Comparison of ENCODE assay signal across 9 mouse cellular contexts in the genomic region with DNA sequence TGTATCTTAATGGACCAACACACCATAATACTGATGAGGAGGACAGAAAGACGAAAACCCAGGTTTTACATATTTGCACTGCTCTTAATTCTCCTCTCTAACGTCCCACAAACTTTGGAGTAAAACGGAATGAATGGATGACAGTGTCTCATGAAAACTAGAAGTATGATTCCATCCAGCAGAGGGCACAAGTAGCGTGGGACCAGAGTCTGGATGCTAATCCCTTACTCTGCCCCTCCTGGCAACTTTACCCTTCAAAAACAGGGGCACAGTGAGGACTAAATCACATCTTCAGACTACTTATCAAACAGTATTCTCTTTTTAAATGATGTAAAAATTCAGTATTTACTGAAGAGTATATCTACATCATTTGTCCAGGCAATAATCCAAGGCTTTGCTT. TPM values are rescaled to one million over a fixed set of nuclear protein-coding genes. Genes with fewer than 3 reads are reported as not detected.
DNase-seq lines count a peak whose midpoint lies in the region; ATAC-seq and TF ChIP-seq lines count a peak whose summit lies in the region.
"Had no signal": no experiment of that assay in that cellular context is flagged by ENCODE, and none has a peak within 500 bp of the region (broad histone marks: within the 10 kb centered on the region; RNA-seq: fewer than 3 reads in every experiment).

No protein-coding gene starts in this region.

- peaks cover 29% of the 10 kb centered on the region for H3K4me1 ChIP-seq in liver, adult 2 months (ENCODE audit: control insufficient read depth, insufficient read depth, low read length)
- H3K4me1 ChIP-seq in liver, embryonic 12.5 days: peaks cover 53% of the 10 kb centered on the region
- peaks cover 13% of the 10 kb centered on the region for H3K4me1 ChIP-seq in lung, postnatal 0 days (ENCODE audit: insufficient read depth, low read depth, low read length)

- H3K4me2 ChIP-seq in liver, embryonic 12.5 days: no peak overlapping the region
- H3K4me2 ChIP-seq in lung, postnatal 0 days (replicated peaks; ENCODE audit: low read depth, low read length): no peak overlapping the region

- ATAC-seq in liver, embryonic 12.5 days: no peak
- no peak for ATAC-seq in lung, postnatal 0 days

- peak; percentile 43 for DNase-seq in liver, adult 2 months (ENCODE audit: extremely low read depth, low read depth, low spot score)
- DNase-seq in Muller cell, postnatal 12 days (ENCODE audit: inconsistent ontology term): peak; percentile 60
- DNase-seq in c-Kit-positive CD71-positive TER-119-negative erythroid progenitor cells, embryonic 14.5 days (ENCODE audit: low read depth): peak; percentile 50
- peak; percentile 43 for DNase-seq in heart, postnatal 4 days
- peak; percentile 68 for DNase-seq in lung, postnatal 0 days (ENCODE audit: low spot score)
- peak; percentile 59 for DNase-seq in thymus, postnatal 4 days

- TF ChIP-seq POLR2A in liver, adult 2 months (IDR thresholded peaks at IDR 0.05; ENCODE audit: extremely low read depth, insufficient read depth, low read length): no peak

- H3K79me2 ChIP-seq in liver, adult 2 months (ENCODE audit: control insufficient read depth, insufficient read depth, low read length): peaks cover 19% of the 10 kb centered on the region; the same call in 1 of the 2 replicates

- H3K9ac ChIP-seq in liver, adult 2 months (ENCODE audit: low read depth, low read length): no peak overlapping the region
- H3K9ac ChIP-seq in liver, embryonic 12.5 days: no peak overlapping the region
- no peak overlapping the region for H3K9ac ChIP-seq in lung, postnatal 0 days (replicated peaks; ENCODE audit: low read depth)

- H3K9me3 ChIP-seq in liver, embryonic 12.5 days (replicated peaks): no peaks in the 10 kb centered on the region
- no peaks in the 10 kb centered on the region for H3K9me3 ChIP-seq in lung, postnatal 0 days (ENCODE audit: low read length)

- 18% methylated on average over 4 of the region's 4 CpGs for WGBS in liver, adult 2 months
- WGBS in liver, embryonic 12.5 days (ENCODE audit: insufficient replicate concordance): 26% methylated on average over 4 of the region's 4 CpGs
- 16% methylated on average over 4 of the region's 4 CpGs for WGBS in lung, postnatal 0 days

- no peak overlapping the region for H3K27ac ChIP-seq in liver, adult 2 months (replicated peaks; ENCODE audit: insufficient read depth, low read depth, low read length)
- no peak overlapping the region for H3K27ac ChIP-seq in liver, embryonic 12.5 days
- no peak overlapping the region for H3K27ac ChIP-seq in lung, postnatal 0 days (ENCODE audit: low read length)

- no peaks in the 10 kb centered on the region for H3K36me3 ChIP-seq in liver, adult 2 months (ENCODE audit: control insufficient read depth, insufficient read depth, low read length)
- 0 out of 2 replicates have a peak, but pooled peaks cover 3% of the 10 kb centered on the region for H3K36me3 ChIP-seq in liver, embryonic 12.5 days
- H3K36me3 ChIP-seq in lung, postnatal 0 days (ENCODE audit: insufficient read depth, low read length): no peaks in the 10 kb centered on the region

- H3K4me3 ChIP-seq in liver, adult 2 months (ENCODE audit: insufficient read depth, low read depth, low read length): no peak overlapping the region
- no peak overlapping the region for H3K4me3 ChIP-seq in liver, embryonic 12.5 days
- no peak overlapping the region for H3K4me3 ChIP-seq in lung, postnatal 0 days (ENCODE audit: low read depth, low read length)
- H3K4me3 ChIP-seq: myocyte had no signal

- TF ChIP-seq CTCF in liver, adult 2 months (IDR thresholded peaks at IDR 0.05; ENCODE audit: low read depth, low read length): peak; percentile 44; the same call in 1 of the 2 replicates
- TF ChIP-seq CTCF in lung, postnatal 0 days (IDR thresholded peaks at IDR 0.05): peak; percentile 88

- H3K27me3 ChIP-seq in liver, adult 2 months (ENCODE audit: control insufficient read depth, insufficient read depth, low read length): no peaks in the 10 kb centered on the region
- no peaks in the 10 kb centered on the region for H3K27me3 ChIP-seq in liver, embryonic 12.5 days (replicated peaks)
- H3K27me3 ChIP-seq in lung, postnatal 0 days (replicated peaks; ENCODE audit: insufficient read depth, low read length): no peaks in the 10 kb centered on the region

- no peak for TF ChIP-seq EP300 in lung, postnatal 0 days (IDR thresholded peaks at IDR 0.05)

RNA-seq across cellular contexts. Expression of a gene that starts 2.8 kb away (rescaled TPM):
- total RNA-seq in liver, adult 2 months (2014; rRNA removed): 8.3 and 11.4 TPM in 2 replicates
- 6.3 and 6.6 TPM in 2 replicates for polyA plus RNA-seq in liver, adult 2 months (2012; rRNA removed)
- polyA plus RNA-seq in liver, embryonic 12.5 days (2016; fragmentation: Nextera tagmentation; extraction: Ambion mirVana): 19.7 and 21.7 TPM in 2 replicates
- 10 to 100 TPM; 23.1 to 24.9 TPM for total RNA-seq in heart, postnatal 4 days (2021)
- 37.8 and 41.3 TPM in 2 replicates for polyA plus RNA-seq in lung, postnatal 0 days (2015; fragmentation: Nextera tagmentation; extraction: Ambion mirVana)

RNA-seq across cellular contexts. Expression of a gene that starts 2.9 kb away (rescaled TPM):
- 9.1 and 10.2 TPM in 2 replicates for total RNA-seq in liver, adult 2 months (2014; rRNA removed)
- 0.85 and 2.0 TPM in 2 replicates for polyA plus RNA-seq in liver, adult 2 months (2012; rRNA removed)
- 9.2 and 10.4 TPM in 2 replicates for polyA plus RNA-seq in liver, embryonic 12.5 days (2016; fragmentation: Nextera tagmentation; extraction: Ambion mirVana)
- total RNA-seq in heart, postnatal 4 days (2021): 10 to 100 TPM; 16.1 to 18.4 TPM
- 44.6 and 51.3 TPM in 2 replicates for polyA plus RNA-seq in lung, postnatal 0 days (2015; fragmentation: Nextera tagmentation; extraction: Ambion mirVana)

RNA-seq across cellular contexts. Expression of a gene that starts 41.5 kb away (rescaled TPM):
- not detected in 2 replicates for total RNA-seq in liver, adult 2 months (2014; rRNA removed)
- 0.11 TPM in 1 of 2 replicates, not detected in the other for polyA plus RNA-seq in liver, adult 2 months (2012; rRNA removed)
- polyA plus RNA-seq in liver, embryonic 12.5 days (2016; fragmentation: Nextera tagmentation; extraction: Ambion mirVana): not detected in 2 replicates
- not detected for total RNA-seq in heart, postnatal 4 days (2021)
- polyA plus RNA-seq in lung, postnatal 0 days (2015; fragmentation: Nextera tagmentation; extraction: Ambion mirVana): 3.5 and 3.8 TPM in 2 replicates
- polyA plus RNA-seq: heart, embryonic 16.5 days; myocyte had no signal

RNA-seq across cellular contexts. Expression of a gene that starts 56.5 kb away (rescaled TPM):
- total RNA-seq in liver, adult 2 months (2014; rRNA removed): 89.3 and 378 TPM in 2 replicates
- 153 and 184 TPM in 2 replicates for polyA plus RNA-seq in liver, adult 2 months (2012; rRNA removed)
- polyA plus RNA-seq in liver, embryonic 12.5 days (2016; fragmentation: Nextera tagmentation; extraction: Ambion mirVana): not detected in 2 replicates
- not detected for total RNA-seq in heart, postnatal 4 days (2021)
- 0.33 and 0.82 TPM in 2 replicates for polyA plus RNA-seq in lung, postnatal 0 days (2015; fragmentation: Nextera tagmentation; extraction: Ambion mirVana)
- polyA plus RNA-seq: myocyte had no signal
